Mouse (Mus musculus) CD4-positive, CD25-positive, alpha-beta regulatory T cell, adult 2 months (primary cell): Measurements from ENCODE around the gene Arl15.
A peak's percentile ranks its signal among the peaks of the same experiment; 100 is the strongest.
"Not testable (repeated sequence)": the region's sequence is repeated elsewhere in the genome, so short reads cannot be mapped to it uniquely, and the experiment has no call there.

Experiments
- DNase-seq: peaks from one replicate; pipeline ENCODE4 v3.0.0-alpha.2; 2012; ENCODE audit warnings: low read depth, low spot score

Gene Arl15

GRCm38 (mm10) chr13:113794039-113794704 lies at the start of gene Arl15:
Gene Arl15 (plus strand): TSS chr13:113794505.
- DNase-seq = peak; percentile 97

DNA sequence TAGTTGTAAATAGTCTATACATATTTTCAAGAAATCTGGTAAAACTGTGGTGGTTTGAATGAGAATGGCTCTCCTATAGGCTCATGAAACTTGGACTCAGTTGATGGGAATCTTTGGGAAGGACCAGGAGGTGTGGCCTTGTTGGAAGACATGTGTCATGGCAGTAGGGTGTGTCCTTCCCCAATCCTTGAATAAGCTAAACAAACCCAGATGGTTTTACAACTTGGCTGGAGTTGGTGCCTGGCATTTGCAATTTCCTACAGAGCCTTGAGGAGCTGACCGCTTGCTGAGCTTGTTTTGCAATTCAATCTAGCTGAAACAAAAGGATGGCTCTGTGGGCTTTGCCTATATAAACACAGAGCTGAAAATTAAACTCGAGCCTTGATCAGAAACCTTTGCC lies 49.0 kb upstream of the Arl15 start:
- no peak for DNase-seq

DNA sequence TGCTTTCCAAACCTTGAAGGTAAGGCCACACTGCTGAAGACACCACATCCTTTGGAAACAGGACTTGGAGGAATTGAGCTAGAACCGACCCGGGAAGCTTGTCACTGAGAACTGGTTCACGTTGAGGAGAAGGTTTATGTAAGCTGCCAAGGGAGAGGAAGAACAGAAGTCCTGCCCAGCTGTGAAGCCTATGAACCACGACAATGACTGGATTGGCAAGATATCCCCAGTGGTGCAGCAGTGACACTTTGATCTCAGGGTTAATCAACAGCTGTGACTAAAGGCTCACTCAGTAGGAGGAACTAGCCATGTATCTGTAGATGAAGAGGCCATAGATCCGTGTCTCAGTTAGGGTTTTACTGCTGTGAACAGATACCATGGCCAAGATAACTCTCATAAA lies 43.5 kb upstream of the Arl15 start:
- no peak for DNase-seq

- DNase-seq = no peak
These were observed 39.3 kb upstream of the Arl15 start for GRCm38 (mm10) chr13:113754731-113755689.

GRCm38 (mm10) chr13:113755779-113756178 lies 38.5 kb upstream of the Arl15 start:
- no peak for DNase-seq

GRCm38 (mm10) chr13:113761717-113762116 lies 32.6 kb upstream of the Arl15 start:
- DNase-seq = no peak

- DNase-seq = no peak
These were observed 31.4 kb upstream of the Arl15 start for GRCm38 (mm10) chr13:113762766-113763516.

- DNase-seq = no peak
These were observed 28.9 kb upstream of the Arl15 start for GRCm38 (mm10) chr13:113765411-113765810.

DNA sequence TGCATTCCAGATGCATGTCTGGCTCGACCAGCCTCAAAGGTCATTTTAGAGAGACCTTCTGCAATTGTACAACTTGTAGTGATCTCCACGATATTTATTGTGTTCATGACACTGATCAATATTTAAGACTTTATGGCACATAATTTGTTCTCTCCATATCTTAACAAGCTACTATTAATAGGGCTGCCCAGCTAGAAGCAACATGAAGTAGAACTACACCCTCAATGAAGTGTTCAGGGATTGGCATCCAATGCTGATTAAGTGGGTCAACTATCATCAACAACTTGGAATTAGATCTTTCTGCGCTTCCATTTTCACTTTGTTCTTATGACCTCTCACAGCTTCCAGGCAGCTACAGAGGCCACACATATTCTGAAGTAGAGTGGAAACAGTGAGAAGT lies 24.5 kb upstream of the Arl15 start:
- no peak for DNase-seq

DNA sequence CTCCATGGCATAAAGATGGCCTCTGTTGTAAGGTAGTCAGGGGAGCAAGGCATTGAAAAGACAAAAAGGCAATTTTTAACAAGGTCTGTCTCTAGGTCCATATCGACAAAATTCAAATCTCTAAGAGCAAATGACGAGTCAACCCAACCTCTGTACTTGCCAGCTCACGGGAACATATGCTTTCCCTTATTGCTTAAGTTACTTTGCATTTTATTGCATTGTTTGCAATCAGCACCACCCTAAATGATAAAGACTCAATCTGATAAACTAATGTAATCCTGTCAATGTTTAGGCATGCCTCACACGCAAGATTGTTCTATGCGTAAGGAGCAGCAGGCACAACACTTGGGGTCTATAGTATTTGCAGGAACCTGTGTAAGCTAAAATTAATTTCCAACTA lies 24.0 kb upstream of the Arl15 start:
- no peak for DNase-seq

DNA sequence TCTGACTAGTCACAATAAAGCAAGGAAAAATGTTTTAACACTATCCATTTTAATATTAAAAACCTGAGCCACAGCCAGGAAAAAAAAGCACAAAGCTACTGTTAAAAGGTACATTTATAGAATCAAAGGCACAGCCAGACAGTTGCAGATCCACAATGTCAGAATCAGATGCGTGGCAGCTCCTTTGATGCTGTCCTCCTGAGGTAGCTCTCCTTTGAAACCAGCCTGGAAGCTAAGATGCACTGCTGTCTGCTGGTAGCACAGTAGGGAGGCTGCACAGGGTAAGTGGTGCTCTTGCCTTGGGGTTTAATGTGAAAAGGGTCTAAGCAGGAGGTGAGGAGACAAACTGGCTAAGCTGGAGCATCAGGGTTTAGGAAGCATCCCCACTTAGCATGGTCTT lies 23.0 kb upstream of the Arl15 start:
- no peak for DNase-seq

GRCm38 (mm10) chr13:113774799-113775198 lies 19.5 kb upstream of the Arl15 start:
- no peak for DNase-seq

DNA sequence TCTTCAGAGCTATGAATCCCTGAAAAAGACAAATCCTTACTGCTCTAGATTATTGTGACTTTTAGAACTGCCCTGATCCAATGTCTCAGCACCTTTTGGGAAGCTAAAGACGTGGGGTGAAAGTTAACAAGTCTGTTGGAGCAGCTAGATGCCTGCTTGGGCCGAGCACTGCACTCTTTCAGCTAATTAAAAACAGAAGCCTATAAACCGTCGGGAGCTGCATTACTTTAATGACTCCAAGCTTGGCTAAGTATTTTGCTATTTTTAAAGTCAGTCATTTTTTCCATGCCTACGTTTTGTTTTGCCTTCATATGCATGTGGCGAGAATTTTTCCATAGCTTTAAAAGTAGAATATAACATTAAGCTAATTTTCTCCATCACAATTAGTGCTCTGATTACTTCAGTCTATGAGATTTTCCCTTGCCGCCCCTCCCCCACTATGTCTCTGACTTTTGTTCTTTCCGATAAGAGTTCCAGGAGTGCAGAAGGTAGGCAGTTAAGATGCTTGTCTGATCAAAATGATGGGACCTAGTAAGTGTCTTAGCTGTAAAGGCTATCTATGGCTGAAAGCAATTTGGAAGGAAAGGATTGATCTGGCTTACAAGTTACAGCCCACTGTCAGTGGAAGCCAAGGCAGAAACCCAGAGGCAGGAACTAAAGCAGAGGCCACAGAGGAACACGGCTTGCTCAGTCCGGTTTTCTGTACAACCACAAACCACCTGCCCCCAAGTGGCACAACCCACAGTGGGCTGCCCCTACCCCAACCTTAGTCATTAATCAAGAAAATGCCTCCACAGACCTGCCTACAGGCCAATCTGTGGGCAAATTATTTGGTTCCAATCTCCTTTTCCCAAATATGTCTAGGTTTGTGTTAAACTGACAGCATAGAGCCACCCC lies 18.8 kb upstream of the Arl15 start:
- no peak for DNase-seq

DNA sequence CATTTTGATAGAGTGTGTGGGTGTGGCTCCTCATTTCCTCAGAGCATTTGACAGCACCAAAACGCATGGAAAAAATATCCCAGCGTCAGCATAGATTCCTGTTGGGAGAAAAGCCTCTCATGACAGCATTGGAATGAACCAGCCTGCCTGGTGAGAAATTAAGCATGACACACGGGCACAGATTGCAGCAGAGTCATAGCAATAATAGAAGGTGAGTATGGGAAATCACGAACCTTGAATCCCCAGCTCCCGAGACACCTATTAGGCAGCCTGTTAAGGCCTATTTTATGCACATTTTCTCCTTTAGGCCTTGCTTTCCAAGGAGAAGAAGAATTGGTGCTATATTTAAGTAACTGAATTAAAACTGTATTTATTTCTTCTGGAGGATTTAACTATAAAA lies 8.5 kb upstream of the Arl15 start:
- no peak for DNase-seq

- DNase-seq = no peak
These were observed 7.2 kb upstream of the Arl15 start for GRCm38 (mm10) chr13:113787136-113787535.

DNA sequence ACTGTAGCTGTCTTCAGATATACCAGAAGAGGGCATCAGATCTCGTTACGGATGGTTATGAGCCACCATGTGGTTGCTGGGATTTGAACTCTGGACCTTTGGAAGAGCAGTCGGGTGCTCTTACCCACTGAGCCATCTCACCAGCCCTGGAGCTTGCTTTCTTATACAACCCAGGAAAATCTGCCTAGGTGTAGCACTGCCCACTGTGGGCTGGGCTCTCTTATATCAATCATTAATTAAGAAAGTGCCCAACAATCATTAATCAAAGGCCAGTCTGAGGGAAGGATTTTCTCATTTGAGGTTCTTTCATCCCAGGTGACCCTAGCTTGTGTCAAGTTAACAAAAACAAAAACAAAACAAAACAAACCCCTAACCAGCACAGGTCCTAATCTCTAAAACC lies 4.3 kb upstream of the Arl15 start:
- DNase-seq = not testable (repeated sequence)

DNA sequence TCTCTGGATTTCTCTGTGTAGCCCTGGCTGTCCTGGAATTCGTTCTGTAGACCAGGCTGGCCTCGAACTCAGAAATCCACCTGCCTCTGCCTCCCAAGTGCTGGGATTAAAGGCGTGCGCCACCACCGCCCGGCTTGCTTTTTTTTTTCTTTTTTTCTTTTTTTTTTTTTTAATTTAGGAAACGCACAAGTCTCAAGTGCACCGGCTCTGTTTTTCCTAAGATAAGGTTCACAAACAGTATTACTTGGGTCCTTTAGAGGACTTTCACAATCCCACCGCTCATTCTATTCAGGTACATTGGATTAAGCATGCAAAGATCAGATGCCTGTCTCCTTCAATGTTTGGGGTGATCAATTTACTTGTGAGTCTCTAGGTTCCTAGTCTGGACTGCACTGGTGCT lies 668 bp upstream of the Arl15 start:
- DNase-seq = no peak

- peak; percentile 40 for DNase-seq
These were observed 675 bp downstream of the Arl15 start for GRCm38 (mm10) chr13:113794705-113795655.

DNA sequence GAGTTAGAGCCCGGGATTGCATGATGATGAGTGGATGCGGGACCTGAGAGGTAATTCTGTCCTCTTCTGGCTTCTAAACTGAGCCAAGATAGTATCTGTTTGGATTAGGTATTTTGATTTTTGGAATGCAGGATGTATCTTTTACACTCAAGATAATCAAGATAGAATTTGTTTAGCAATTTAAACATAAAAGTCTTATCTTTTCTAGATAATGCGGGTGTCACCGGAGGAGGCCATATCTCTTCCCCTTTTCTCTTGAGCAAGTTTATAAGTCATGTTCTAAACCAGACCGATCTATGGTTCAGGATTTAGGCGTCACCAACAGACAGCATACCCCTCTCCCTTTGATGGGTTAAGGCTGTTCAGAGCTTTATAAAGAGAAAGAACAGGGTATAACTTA lies 3.1 kb downstream of the Arl15 start:
- DNase-seq = no peak

GRCm38 (mm10) chr13:113799361-113799760 lies 5.1 kb downstream of the Arl15 start:
- no peak for DNase-seq
